Mouse (Mus musculus) cerebellum, postnatal 4 days (tissue): Measurements from ENCODE around the gene Zfp672.

Experiments used
- DNase-seq, 2 experiments: peaks; one replicate each; pipeline ENCODE4 v3.0.0; 2022; ENCODE audit warnings: low spot score in 2 of 2, mixed read lengths in 1 of 2

Zfp672 gene

GRCm38 (mm10) chr11:58282518-58282917 lies 47.6 kb downstream of the Zfp672 start:
- no peak for DNase-seq

- DNase-seq = no peak
These were observed 48.1 kb downstream of the Zfp672 start for GRCm38 (mm10) chr11:58281970-58282496.

- no peak for DNase-seq
These were observed 54.4 kb downstream of the Zfp672 start for GRCm38 (mm10) chr11:58275756-58276155.

GRCm38 (mm10) chr11:58274572-58274971 lies 55.6 kb downstream of the Zfp672 start, which contains the start of gene 4930438A08Rik:
4930438A08Rik (plus strand) TSS chr11:58274799.
- no peak for DNase-seq

- DNase-seq = no peak
These were observed 61.9 kb downstream of the Zfp672 start for GRCm38 (mm10) chr11:58268285-58268684.
